Mouse (Mus musculus) MEL (cell line): Measurements from ENCODE around the gene Urgcp.

Source experiments
- CHD2 ChIP-seq: IDR thresholded peaks from 2 replicates; pipeline ENCODE4 v1.6.1; 2011; ENCODE audit warnings: low read length, improper control_type of control experiment
- CTCF ChIP-seq, 3 experiments: IDR thresholded peaks in 2 of 3; conservative IDR thresholded peaks in 1 of 3; 2 replicates each; pipeline ENCODE4 v1.5.1; 2011 to 2012; ENCODE audit warnings: low read length in 3 of 3, low read depth in 2 of 3, mild to moderate bottlenecking in 2 of 3, improper control_type of control experiment in 1 of 3, inconsistent platforms in 1 of 3, mixed read lengths in 1 of 3, moderate library complexity in 1 of 3; ENCODE audit not compliant: control insufficient read depth in 1 of 3, insufficient read depth in 1 of 3, poor library complexity in 1 of 3, severe bottlenecking in 1 of 3
- EP300 ChIP-seq, 2 experiments: IDR thresholded peaks; 2 replicates each; pipeline ENCODE4 v1.6.1; 2011; ENCODE audit warnings: improper control_type of control experiment in 2 of 2, low read length in 2 of 2, low read depth in 1 of 2, mild to moderate bottlenecking in 1 of 2
- GABPA ChIP-seq: IDR thresholded peaks from 2 replicates; pipeline ENCODE4 v1.6.1; 2012; ENCODE audit warnings: low read depth, mild to moderate bottlenecking, inconsistent platforms, low read length, improper control_type of control experiment, moderate library complexity
- GATA1 ChIP-seq: IDR thresholded peaks from 2 replicates; pipeline ENCODE4 v1.6.1; 2011; ENCODE audit warnings: low read depth, low read length, improper control_type of control experiment
- JUND ChIP-seq: IDR thresholded peaks from 2 replicates; pipeline ENCODE4 v1.6.1; 2011; ENCODE audit warnings: low read depth, mild to moderate bottlenecking, improper control_type of control experiment, low read length
- MAX ChIP-seq: IDR thresholded peaks from 2 replicates; pipeline ENCODE4 v1.6.1; 2011; ENCODE audit warnings: low read length, improper control_type of control experiment
- MAZ ChIP-seq: IDR thresholded peaks from 2 replicates; pipeline ENCODE4 v1.6.1; 2012; ENCODE audit warnings: low read depth, mild to moderate bottlenecking, inconsistent platforms, low read length, improper control_type of control experiment
- MEF2A ChIP-seq: IDR thresholded peaks from 2 replicates; pipeline ENCODE4 v1.6.1; 2014; ENCODE audit warnings: low read depth, mild to moderate bottlenecking, inconsistent platforms, low read length, improper control_type of control experiment; ENCODE audit not compliant: poor library complexity, insufficient replicate concordance, severe bottlenecking; ENCODE audit errors: extremely low read depth
- POLR2A ChIP-seq, 2 experiments: IDR thresholded peaks; 2 replicates each; pipeline ENCODE4 v1.6.1; 2011 to 2012; ENCODE audit warnings: low read length in 2 of 2, mild to moderate bottlenecking in 2 of 2, control low read depth in 1 of 2, improper control_type of control experiment in 1 of 2, low read depth in 1 of 2, moderate library complexity in 1 of 2; ENCODE audit not compliant: control insufficient read depth in 1 of 2, insufficient read depth in 1 of 2, poor library complexity in 1 of 2
- POLR2AphosphoS2 ChIP-seq: IDR thresholded peaks from 2 replicates; pipeline ENCODE4 v1.6.1; 2011; ENCODE audit warnings: low read length, improper control_type of control experiment
- POLR2AphosphoS5 ChIP-seq: IDR thresholded peaks from 2 replicates; pipeline ENCODE4 v1.6.1; 2012; ENCODE audit warnings: low read depth, borderline replicate concordance, mild to moderate bottlenecking, inconsistent platforms, low read length, moderate library complexity, mixed read lengths
- USF1 ChIP-seq: IDR thresholded peaks from 2 replicates; pipeline ENCODE4 v1.6.1; 2014; ENCODE audit warnings: low read depth, mild to moderate bottlenecking, inconsistent platforms, low read length, improper control_type of control experiment, moderate library complexity

DNA sequence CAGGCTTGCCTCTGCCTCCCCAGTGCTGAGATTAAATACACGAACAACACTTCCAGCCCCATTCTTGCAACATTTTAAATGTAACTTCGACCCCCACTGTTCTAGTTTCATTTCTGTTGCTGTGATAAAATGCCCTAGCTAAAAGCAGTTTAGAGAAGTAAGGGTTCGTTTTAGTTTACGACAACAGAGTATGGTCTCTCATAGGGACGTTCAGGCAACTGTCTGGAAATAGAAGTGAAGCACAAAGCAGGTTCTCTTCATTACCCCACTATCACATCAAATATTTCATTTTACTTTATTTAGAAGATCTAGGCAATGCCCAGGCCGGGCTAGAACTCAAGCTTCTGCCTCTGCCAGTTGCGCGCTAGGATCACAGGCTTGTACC lies 25.5 kb upstream of the Urgcp start:
- TF ChIP-seq GABPA = no peak
- TF ChIP-seq CHD2 = no peak
- TF ChIP-seq POLR2AphosphoS2 = no peak
- no peak for TF ChIP-seq CTCF (IDR thresholded peaks at IDR 0.05 in 2 of 3, conservative IDR thresholded peaks at IDR 0.05 in 1 of 3; ENCODE audit: control insufficient read depth in 1 of 3, insufficient read depth in 1 of 3, low read depth in 2 of 3, low read length in 3 of 3, poor library complexity in 1 of 3, severe bottlenecking in 1 of 3)
- TF ChIP-seq MAX = no peak
- TF ChIP-seq JUND = no peak
- no peak for TF ChIP-seq MAZ
- no peak for TF ChIP-seq POLR2A (IDR thresholded peaks at IDR 0.05; ENCODE audit: control insufficient read depth in 1 of 2, insufficient read depth in 1 of 2, low read depth in 1 of 2, low read length in 2 of 2, poor library complexity in 1 of 2)
- TF ChIP-seq MEF2A = no peak
- TF ChIP-seq EP300 (IDR thresholded peaks at IDR 0.05; ENCODE audit: low read depth in 1 of 2, low read length in 2 of 2) = no peak
- TF ChIP-seq POLR2AphosphoS5 = no peak
- TF ChIP-seq USF1 = no peak
- no peak for TF ChIP-seq GATA1
